Mouse (Mus musculus): ENCODE measurements at regions not wholly inside any gene's neighbourhood (a gene's known extent, or its start where the extent isn't known, plus 50 kb on each side); places are given as distances from the start of the nearest gene placed in this dataset.

GRCm38 (mm10) chr17:62292703-62293102 is 588.4 kb downstream of the Efna5 start:
- DNase-seq (ENCODE audit: low read depth, low spot score), result no peak

GRCm38 (mm10) chr17:62287666-62288065 is 593.5 kb downstream of the Efna5 start:
- DNase-seq (ENCODE audit: low read depth, low spot score), result no peak

- no peak for DNase-seq (ENCODE audit: low read depth, low spot score)
These were observed 594.0 kb downstream of the Efna5 start for GRCm38 (mm10) chr17:62287127-62287526.

DNA sequence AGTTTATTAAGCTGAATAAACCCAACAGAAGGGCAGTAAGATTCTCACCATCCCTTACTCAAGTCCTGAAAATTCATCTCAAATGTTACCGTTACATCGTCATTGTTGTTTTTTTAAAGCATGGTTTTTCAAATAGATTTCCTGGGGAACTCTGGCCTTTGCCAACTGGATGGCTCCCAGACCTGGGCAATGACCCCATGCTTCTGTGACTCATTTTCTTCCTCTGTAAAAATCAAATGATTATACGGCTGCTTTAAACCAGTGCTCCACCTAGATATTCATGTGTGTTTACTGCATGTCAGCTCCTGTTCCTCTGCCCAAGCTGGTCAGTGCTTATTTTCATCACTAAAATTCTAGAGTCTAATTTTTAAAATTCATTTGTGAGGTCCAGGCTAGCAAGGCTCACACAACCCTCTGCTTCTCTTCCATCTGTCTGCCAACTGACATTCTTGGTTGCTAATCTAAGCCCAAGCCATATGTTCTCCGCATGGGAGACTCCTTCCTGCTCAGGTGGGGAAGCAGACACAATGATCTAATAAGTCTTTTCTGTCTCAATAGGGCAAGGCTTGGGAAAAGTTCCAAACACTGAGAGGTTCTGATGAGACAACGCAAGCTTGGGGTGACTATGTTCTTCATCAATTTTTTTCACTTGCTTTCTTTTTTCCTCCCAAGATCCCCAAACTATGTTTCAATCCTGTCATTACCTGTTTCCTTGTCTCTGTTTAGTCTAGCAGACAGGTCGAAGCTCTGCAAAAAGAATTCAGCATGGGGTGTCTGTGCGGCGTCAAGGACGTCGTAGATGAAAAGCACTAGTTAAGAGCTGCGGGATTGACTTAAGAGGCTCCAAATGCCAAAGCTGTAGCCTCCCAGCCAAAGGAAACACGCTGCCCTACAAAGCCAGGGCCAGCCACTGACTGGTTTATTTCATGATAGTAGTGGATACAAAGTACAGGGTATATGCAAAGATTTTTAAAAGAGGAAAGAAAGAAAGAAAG is 594.7 kb downstream of the Efna5 start:
- no peak for DNase-seq (ENCODE audit: low read depth, low spot score)

GRCm38 (mm10) chr17:62280201-62280600 is 600.9 kb downstream of the Efna5 start:
- no peak for DNase-seq (ENCODE audit: low read depth, low spot score)

GRCm38 (mm10) chr17:62271399-62271798 is 609.7 kb downstream of the Efna5 start:
- no peak for DNase-seq (ENCODE audit: low read depth, low spot score)

- no peak for DNase-seq (ENCODE audit: low read depth, low spot score)
These were observed 611.8 kb downstream of the Efna5 start for GRCm38 (mm10) chr17:62269279-62269678.

GRCm38 (mm10) chr17:62253448-62253847 is 627.7 kb downstream of the Efna5 start:
- DNase-seq (ENCODE audit: low read depth, low spot score), result no peak

DNA sequence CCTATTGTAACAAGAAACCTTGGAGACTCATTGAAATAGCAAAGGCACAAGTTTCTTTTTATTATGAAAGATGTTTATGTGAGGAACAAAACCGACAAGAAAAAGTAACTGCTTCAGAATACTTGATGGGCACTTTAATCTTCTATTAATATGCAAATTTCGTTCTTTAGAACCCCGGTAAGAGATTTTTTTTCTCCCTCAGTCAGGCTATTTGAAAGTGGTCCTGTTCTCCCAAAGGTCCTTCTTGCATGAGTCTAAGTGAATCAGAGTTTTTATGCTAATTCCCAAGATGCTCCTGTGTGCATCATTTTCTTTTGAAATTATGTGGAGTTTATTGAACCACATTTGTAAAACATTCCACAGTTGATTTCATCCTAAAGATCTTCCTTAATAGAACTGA is 633.1 kb downstream of the Efna5 start:
- DNase-seq (ENCODE audit: low read depth, low spot score), result no peak

- DNase-seq (ENCODE audit: low read depth, low spot score), result no peak
These were observed 634.5 kb downstream of the Efna5 start for GRCm38 (mm10) chr17:62246650-62247049.

DNA sequence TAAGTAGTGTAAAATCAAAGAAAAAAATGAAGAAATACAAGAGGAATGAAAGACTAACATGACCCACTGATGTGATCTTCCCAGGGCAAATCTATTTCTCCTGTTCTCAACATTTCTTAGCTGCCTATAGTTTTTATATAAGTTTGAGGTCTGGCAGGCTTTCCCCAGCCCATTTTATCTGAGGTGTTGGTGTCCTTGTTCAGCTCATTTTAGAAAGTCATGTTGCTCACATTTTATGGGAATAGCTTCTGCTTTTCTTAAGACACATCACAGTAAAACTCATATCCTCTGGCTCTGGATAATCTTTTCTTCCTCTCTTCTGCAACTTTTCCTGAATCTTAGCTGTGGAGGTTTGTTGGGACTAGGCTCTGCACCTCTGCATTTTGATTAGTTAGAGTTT is 650.2 kb downstream of the Efna5 start:
- DNase-seq (ENCODE audit: low read depth, low spot score), result no peak

GRCm38 (mm10) chr17:62210441-62211025 is 670.6 kb downstream of the Efna5 start:
- no peak for DNase-seq (ENCODE audit: low read depth, low spot score)

DNA sequence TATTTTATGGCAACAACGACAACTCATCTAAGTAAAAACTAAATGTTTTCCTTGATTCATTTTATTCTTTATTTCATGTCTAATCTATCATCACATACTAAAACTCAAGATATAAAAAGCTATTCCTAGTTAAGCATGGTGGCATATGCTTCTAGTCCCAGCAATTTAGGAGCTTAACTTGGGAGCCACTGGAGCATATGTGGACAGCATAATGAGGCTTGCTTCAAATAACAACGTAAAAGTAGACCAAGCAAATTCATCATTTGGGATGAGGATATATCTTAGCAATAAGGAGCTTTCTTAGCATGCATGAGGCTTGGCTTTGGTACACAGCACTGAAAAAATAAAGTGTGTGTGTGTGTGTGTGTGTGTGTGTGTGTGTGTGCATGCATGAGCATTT is 678.5 kb downstream of the Efna5 start:
- DNase-seq (ENCODE audit: low read depth, low spot score), result no peak

- no peak for DNase-seq (ENCODE audit: low read depth, low spot score)
These were observed 680.6 kb downstream of the Efna5 start for GRCm38 (mm10) chr17:62200491-62200890.

DNA sequence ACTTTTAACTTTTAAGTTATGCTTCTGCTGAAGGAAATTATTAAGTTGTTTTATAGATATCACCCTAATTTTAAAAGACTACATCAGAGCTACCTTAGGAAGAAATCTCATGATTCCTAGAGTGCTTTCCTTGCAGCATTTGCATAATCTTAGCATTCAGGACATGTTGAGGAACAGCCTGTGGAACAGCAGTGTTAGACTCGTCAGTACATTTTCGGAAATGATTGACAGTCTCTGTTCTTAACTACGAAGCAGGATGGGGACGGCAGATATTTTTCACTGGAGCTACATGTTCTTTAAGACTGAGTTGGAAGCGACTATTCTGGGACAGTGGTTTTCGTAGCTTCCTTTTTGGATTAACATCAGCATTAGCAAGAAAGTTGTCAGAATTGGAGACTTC is 681.6 kb downstream of the Efna5 start:
- no peak for DNase-seq (ENCODE audit: low read depth, low spot score)

DNA sequence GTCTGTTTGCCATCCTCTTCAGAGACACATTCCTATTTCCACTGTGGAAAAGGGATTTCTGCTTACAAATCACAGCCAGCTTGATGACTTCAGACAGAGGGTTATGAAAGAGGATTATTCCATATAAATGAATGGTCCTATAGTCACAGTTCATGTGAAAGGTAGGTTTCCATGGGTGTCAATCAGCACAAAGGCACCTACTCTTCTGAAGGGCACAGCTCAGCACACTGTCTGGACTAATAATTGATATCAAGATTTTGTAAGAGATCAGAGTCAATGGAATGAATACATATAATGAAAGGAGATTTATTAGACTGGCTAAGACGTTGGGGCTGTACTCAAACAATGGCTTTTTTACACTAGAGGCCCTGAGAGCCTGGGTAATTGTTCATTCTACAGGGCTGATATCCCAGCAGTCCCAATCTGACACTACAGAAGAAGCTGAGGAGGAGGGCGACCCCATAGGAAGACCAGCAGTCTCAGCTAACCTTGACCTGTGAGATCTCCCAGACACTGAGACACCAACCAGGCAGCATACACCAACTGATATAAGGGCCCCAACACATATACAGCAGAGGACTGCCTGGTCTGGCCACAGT is 702.4 kb downstream of the Efna5 start:
- no peak for DNase-seq (ENCODE audit: low read depth, low spot score)

- no peak for DNase-seq (ENCODE audit: low read depth, low spot score)
These were observed 704.8 kb downstream of the Efna5 start for GRCm38 (mm10) chr17:62176336-62176735.

GRCm38 (mm10) chr17:62172305-62172704 is 708.8 kb downstream of the Efna5 start:
- DNase-seq (ENCODE audit: low read depth, low spot score), result no peak

DNA sequence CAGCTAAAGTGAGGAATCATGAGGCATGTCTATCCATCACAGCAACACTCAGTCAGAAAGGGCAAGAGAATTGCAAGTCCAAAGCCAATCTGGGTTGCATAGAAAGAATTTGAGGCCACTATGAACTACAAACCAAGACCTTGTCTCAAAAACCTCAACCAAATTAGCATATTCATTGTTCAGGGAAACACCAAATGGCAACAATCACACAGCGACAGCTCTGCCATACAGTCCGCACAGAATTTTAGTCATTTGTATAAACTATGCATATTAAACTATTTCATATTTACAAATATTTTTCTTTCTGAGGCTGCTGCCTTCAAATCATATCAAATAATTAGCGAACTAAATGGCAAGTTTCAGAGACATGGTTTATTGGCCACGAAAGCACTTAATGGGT is 709.6 kb downstream of the Efna5 start:
- DNase-seq (ENCODE audit: low read depth, low spot score), result no peak

DNA sequence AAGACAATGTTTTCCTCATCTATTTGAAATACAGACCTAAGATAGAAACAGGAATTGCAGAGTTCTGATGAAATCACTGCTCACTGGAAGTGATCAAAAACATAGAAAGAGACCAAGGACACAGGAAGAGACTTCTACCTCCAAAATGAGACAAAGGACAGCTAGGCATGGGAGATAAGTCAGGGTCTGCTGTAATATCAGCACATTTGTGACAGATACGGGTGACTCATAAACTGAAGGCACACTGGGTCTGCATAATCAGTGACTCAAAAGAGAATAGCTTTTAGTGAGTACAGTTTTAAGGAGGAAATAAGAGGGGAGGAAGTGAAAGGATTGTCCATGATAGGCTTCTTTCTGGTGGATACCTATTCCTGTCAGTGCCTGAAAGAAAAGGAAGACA is 719.7 kb downstream of the Efna5 start:
- no peak for DNase-seq (ENCODE audit: low read depth, low spot score)

- DNase-seq (ENCODE audit: low read depth, low spot score), result no peak
These were observed 720.8 kb downstream of the Efna5 start for GRCm38 (mm10) chr17:62160301-62160700.

- no peak for DNase-seq (ENCODE audit: low read depth, low spot score)
These were observed 746.1 kb downstream of the Efna5 start for GRCm38 (mm10) chr17:62135050-62135449.

GRCm38 (mm10) chr17:62111703-62112102 is 769.4 kb downstream of the Efna5 start:
- peak; percentile 24 for DNase-seq (ENCODE audit: low read depth, low spot score)

All from WW6 (cell line).